Mouse (Mus musculus) ES-Bruce4 (cell line): ENCODE data around the gene Otulinl. TPM values are rescaled to one million over a fixed set of nuclear protein-coding genes. Genes with fewer than 3 reads are reported as not detected.

ENCODE experiments used
- H3K27ac ChIP-seq: 2 replicates; pipeline ENCODE4 v1.5.1; 2012; ENCODE audit warnings: low read length, inconsistent platforms; ENCODE audit not compliant: insufficient read depth
- H3K27me3 ChIP-seq: 2 replicates; pipeline ENCODE4 v1.6.1; 2012; ENCODE audit warnings: mild to moderate bottlenecking, low read length, inconsistent platforms; ENCODE audit not compliant: control insufficient read depth, poor library complexity, insufficient read depth, severe bottlenecking
- H3K36me3 ChIP-seq: 2 replicates; pipeline ENCODE4 v1.6.1; 2012; ENCODE audit warnings: inconsistent platforms, mild to moderate bottlenecking, low read length, moderate library complexity; ENCODE audit not compliant: control insufficient read depth, poor library complexity, insufficient read depth, severe bottlenecking
- H3K4me1 ChIP-seq: one replicate; pipeline ENCODE4 v1.8.1; 2011; ENCODE audit warnings: low read length; ENCODE audit not compliant: control insufficient read depth, insufficient read depth
- H3K4me3 ChIP-seq: 2 replicates; pipeline ENCODE4 v1.5.1; 2011; ENCODE audit warnings: low read depth, mild to moderate bottlenecking, low read length
- H3K9ac ChIP-seq: 2 replicates; pipeline ENCODE4 v1.6.1; 2012; ENCODE audit warnings: low read depth, mild to moderate bottlenecking, inconsistent platforms; ENCODE audit not compliant: poor library complexity, severe bottlenecking
- H3K9me3 ChIP-seq: replicated peaks from 2 replicates; pipeline ENCODE4 v1.6.1; 2012; ENCODE audit warnings: mild to moderate bottlenecking, low read length, inconsistent platforms; ENCODE audit not compliant: control insufficient read depth, poor library complexity, insufficient read depth, severe bottlenecking
- CTCF ChIP-seq: IDR thresholded peaks from one replicate; pipeline ENCODE4 v1.8.1; 2011; ENCODE audit warnings: low read depth, low read length
- EP300 ChIP-seq: IDR thresholded peaks from 2 replicates; pipeline ENCODE4 v1.6.1; 2011; ENCODE audit warnings: low read depth, low read length; ENCODE audit not compliant: insufficient read depth
- POLR2A ChIP-seq: IDR thresholded peaks from one replicate; pipeline ENCODE4 v1.8.1; 2011; ENCODE audit warnings: low read length; ENCODE audit not compliant: insufficient read depth
- polyA plus RNA-seq: library from polyadenylated mRNA; stranded (reverse); fragments of >200 nt; gene quantifications from 2 replicates; pipeline ENCODE4 v1.2.4, GENCODE M21; 2011; ENCODE audit warnings: low read depth; ENCODE audit not compliant: missing spikeins, insufficient read depth, insufficient read length

The Otulinl gene
- polyA plus RNA-seq, 1 experiment = 0.87 TPM

DNA sequence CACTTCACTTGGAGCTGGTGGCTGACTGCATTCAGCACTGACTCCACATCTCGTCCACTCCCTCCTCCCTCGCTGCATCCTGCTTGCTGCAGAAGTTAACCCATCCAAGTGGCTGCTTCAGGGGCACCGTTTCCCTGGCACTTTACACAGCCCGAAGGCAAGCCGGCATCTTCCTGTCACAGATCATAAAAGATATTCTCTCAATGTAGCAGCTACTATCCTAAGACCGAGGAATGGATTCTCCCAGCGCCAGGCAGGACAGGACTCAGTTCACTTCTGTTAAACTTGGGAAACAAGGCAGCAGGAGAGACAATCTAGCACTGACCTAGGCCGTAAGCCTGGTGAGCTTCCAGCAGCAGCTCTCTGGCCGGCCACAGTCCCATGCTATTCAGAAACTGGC lies 5.2 kb downstream of the Otulinl start:
- TF ChIP-seq EP300 (no peak), CTCF (no peak), POLR2A (no peak)
- Histone ChIP-seq H3K9ac (no peak overlapping the region), H3K27ac (no peak overlapping the region)

GRCm38 (mm10) chr15:27675122-27675521 lies 6.3 kb downstream of the Otulinl start:
- Histone ChIP-seq H3K9me3 (no peaks in the 10 kb centered on the region), H3K9ac (no peak overlapping the region), H3K27me3 (no peaks in the 10 kb centered on the region), H3K36me3 (no peaks in the 10 kb centered on the region), H3K27ac (no peak overlapping the region), H3K4me3 (no peak overlapping the region), H3K4me1 (no peaks in the 10 kb centered on the region)
- no peak for TF ChIP-seq CTCF
- TF ChIP-seq EP300 = no peak
- TF ChIP-seq POLR2A = no peak

More for the DNA sequence above, 5.2 kb downstream of the Otulinl start:
- no peaks in the 10 kb centered on the region for H3K36me3 ChIP-seq
- no peaks in the 10 kb centered on the region for H3K9me3 ChIP-seq
- no peaks in the 10 kb centered on the region for H3K27me3 ChIP-seq
- no peak overlapping the region for H3K4me3 ChIP-seq
- H3K4me1 ChIP-seq = no peaks in the 10 kb centered on the region

- no peaks in the 10 kb centered on the region for H3K4me1 ChIP-seq
- H3K27ac ChIP-seq = no peak overlapping the region
- no peak overlapping the region for H3K4me3 ChIP-seq
- no peaks in the 10 kb centered on the region for H3K36me3 ChIP-seq
- TF ChIP-seq CTCF (no peak), EP300 (no peak), POLR2A (no peak)
- H3K9ac ChIP-seq = no peak overlapping the region
- no peaks in the 10 kb centered on the region for H3K9me3 ChIP-seq
- H3K27me3 ChIP-seq = no peaks in the 10 kb centered on the region
Observed at GRCm38 (mm10) chr15:27674041-27674440, 7.3 kb downstream of the Otulinl start.

DNA sequence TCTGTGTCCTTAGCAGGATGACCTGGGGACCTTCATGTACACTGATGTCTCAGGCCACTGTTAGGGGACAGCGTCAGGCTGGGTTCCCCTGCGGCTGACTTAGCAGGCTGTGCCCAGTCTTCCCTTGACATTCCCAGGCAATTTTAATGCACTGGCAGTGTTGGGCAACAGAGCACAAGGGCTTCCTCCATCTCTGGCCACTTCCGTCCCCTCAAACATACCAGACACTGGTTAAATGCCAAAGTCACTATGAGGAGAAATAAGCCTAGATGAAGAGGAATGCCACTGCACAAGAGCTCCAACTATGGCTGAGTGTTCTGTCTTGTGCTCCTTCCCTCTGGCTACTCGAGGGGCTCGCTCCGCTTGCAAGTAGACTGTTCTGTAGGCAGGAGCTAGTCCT lies 8.2 kb downstream of the Otulinl start:
- H3K27me3 ChIP-seq = no peaks in the 10 kb centered on the region
- H3K9me3 ChIP-seq = 0 out of 2 replicates have a peak, but pooled peaks cover 2% of the 10 kb centered on the region
- no peak overlapping the region for H3K4me3 ChIP-seq
- H3K4me1 ChIP-seq = no peaks in the 10 kb centered on the region
- no peak overlapping the region for H3K9ac ChIP-seq
- H3K27ac ChIP-seq = no peak overlapping the region
- no peak for TF ChIP-seq POLR2A
- H3K36me3 ChIP-seq = no peaks in the 10 kb centered on the region

- H3K4me3 ChIP-seq = no peak overlapping the region
- H3K9ac ChIP-seq = no peak overlapping the region
- H3K27me3 ChIP-seq = no peaks in the 10 kb centered on the region
- H3K9me3 ChIP-seq = 0 out of 2 replicates have a peak, but pooled peaks cover 2% of the 10 kb centered on the region
- TF ChIP-seq POLR2A = no peak
- no peak for TF ChIP-seq EP300
- TF ChIP-seq CTCF = no peak
- no peaks in the 10 kb centered on the region for H3K36me3 ChIP-seq
- H3K27ac ChIP-seq = no peak overlapping the region
- no peaks in the 10 kb centered on the region for H3K4me1 ChIP-seq
Observed at GRCm38 (mm10) chr15:27672259-27672658, 9.1 kb downstream of the Otulinl start.

- TF ChIP-seq POLR2A (no peak), EP300 (no peak), CTCF (no peak)
- Histone ChIP-seq H3K9ac (no peak overlapping the region), H3K4me1 (no peaks in the 10 kb centered on the region), H3K4me3 (no peak overlapping the region), H3K36me3 (no peaks in the 10 kb centered on the region), H3K27me3 (no peaks in the 10 kb centered on the region), H3K9me3 (0 out of 2 replicates have a peak, but pooled peaks cover 2% of the 10 kb centered on the region), H3K27ac (no peak overlapping the region)
Observed at GRCm38 (mm10) chr15:27671612-27672245, 9.7 kb downstream of the Otulinl start.
